Mouse (Mus musculus): ENCODE data around the gene Zfyve27. TPM values are rescaled to one million over a fixed set of nuclear protein-coding genes. Genes with fewer than 3 reads are reported as not detected.

Zfyve27 gene
- polyA plus RNA-seq, 1 experiment, result 12.3 TPM

- no peak for TF ChIP-seq GATA1 (IDR thresholded peaks at IDR 0.05; ENCODE audit: low read length)
Observed at GRCm38 (mm10) chr19:42230986-42231385, 67.2 kb downstream of the Zfyve27 start.

- TF ChIP-seq GATA1 (IDR thresholded peaks at IDR 0.05; ENCODE audit: low read length), result no peak
Observed at GRCm38 (mm10) chr19:42237602-42238340, 74.0 kb downstream of the Zfyve27 start.

GRCm38 (mm10) chr19:42238341-42238715 is 74.6 kb downstream of the Zfyve27 start:
- TF ChIP-seq GATA1 (IDR thresholded peaks at IDR 0.05; ENCODE audit: low read length), result no peak

GRCm38 (mm10) chr19:42240881-42241280 is 77.1 kb downstream of the Zfyve27 start:
- no peak for TF ChIP-seq GATA1 (IDR thresholded peaks at IDR 0.05; ENCODE audit: low read length)

GRCm38 (mm10) chr19:42243401-42243800 is 79.7 kb downstream of the Zfyve27 start:
- TF ChIP-seq GATA1 (IDR thresholded peaks at IDR 0.05; ENCODE audit: low read length), result no peak

Other genes with a start within 250 kb of the Zfyve27 start
- 20.9 and 28.0 TPM in 2 replicates for gene Exosc1, start 230.5 kb upstream of the Zfyve27 start, polyA plus RNA-seq (2012)
- 27.4 and 39.9 TPM in 2 replicates for gene Zdhhc16, start 230.5 kb upstream of the Zfyve27 start, polyA plus RNA-seq (2012)
- gene Mms19, start 182.8 kb upstream of the Zfyve27 start, polyA plus RNA-seq (2012), result 11.9 and 12.0 TPM in 2 replicates
- gene Ubtd1, start 182.2 kb upstream of the Zfyve27 start, polyA plus RNA-seq (2012), result 2.3 and 2.6 TPM in 2 replicates
- gene Ankrd2, start 128.0 kb upstream of the Zfyve27 start, polyA plus RNA-seq (2012), result not detected in 2 replicates
- not detected in 2 replicates for gene Hoga1, start 118.3 kb upstream of the Zfyve27 start, polyA plus RNA-seq (2012)
- gene 4933411K16Rik, start 111.7 kb upstream of the Zfyve27 start, polyA plus RNA-seq (2012), result not detected in 2 replicates
- gene Morn4, start 77.6 kb upstream of the Zfyve27 start, polyA plus RNA-seq (2012), result 1.4 and 1.6 TPM in 2 replicates
- 17.5 and 18.9 TPM in 2 replicates for gene Pi4k2a, start 73.5 kb upstream of the Zfyve27 start, polyA plus RNA-seq (2012)
- gene Avpi1, start 34.9 kb upstream of the Zfyve27 start, polyA plus RNA-seq (2012), result 81.4 and 107 TPM in 2 replicates
- gene Marveld1, start 16.6 kb upstream of the Zfyve27 start, polyA plus RNA-seq (2012), result not detected in 2 replicates
- not detected in 2 replicates for gene Sfrp5, start 38.3 kb downstream of the Zfyve27 start, polyA plus RNA-seq (2012)
- 0.02 TPM in 1 of 2 replicates, not detected in the other for gene Golga7b, start 83.6 kb downstream of the Zfyve27 start, polyA plus RNA-seq (2012)

Measured in G1E-ER4 (cell line).